Mouse (Mus musculus) adrenal gland, postnatal 4 days (tissue): ENCODE measurements around the gene Ttc13. TPM values are rescaled to one million over a fixed set of nuclear protein-coding genes. Genes with fewer than 3 reads are reported as not detected.

ENCODE experiments used
- DNase-seq, 2 experiments: peaks; one replicate each; pipeline ENCODE4 v3.0.0; 2021 to 2022; ENCODE audit warnings: low spot score in 2 of 2, mixed read lengths in 2 of 2
- total RNA-seq, 2 experiments: library from RNA; stranded (reverse); gene quantifications; 2 replicates each; pipeline ENCODE4 v1.2.3; 2021

Gene Ttc13
- total RNA-seq, 2 experiments from 2014 or later = 50.1 to 53.1 TPM

DNA sequence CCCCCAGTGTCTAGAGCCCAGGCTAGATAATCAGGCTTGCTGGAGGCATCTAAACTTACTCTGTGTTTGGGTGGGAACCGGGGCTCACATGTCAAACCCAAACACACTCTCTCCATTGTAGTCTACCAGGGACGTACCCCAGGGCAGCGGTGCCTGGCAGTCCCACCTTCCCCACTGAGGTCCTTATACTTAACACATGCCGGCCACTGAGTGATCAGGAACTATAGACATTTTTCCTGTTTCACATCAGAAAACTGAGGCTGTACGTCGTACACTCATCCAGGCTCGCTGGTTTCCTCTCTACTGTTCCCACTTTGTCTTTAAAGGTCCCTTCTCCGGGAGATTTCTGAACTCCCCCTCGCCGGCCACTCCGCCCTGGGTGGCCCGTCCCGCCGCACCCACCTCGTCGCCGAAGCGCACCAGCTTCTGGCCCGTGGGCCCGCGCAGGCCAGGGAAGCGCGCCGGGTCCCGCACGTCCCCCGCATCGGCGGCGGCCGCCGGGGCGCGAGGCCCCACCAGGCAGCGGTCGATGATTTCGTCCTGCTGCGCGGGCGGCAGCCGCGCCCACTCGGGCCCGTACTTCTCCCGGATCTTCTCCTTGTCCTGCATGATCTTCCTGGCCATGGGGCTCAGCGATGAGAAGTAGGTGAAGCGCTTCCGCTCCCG lies 59.2 kb downstream of the Ttc13 start:
- DNase-seq = no peak

DNA sequence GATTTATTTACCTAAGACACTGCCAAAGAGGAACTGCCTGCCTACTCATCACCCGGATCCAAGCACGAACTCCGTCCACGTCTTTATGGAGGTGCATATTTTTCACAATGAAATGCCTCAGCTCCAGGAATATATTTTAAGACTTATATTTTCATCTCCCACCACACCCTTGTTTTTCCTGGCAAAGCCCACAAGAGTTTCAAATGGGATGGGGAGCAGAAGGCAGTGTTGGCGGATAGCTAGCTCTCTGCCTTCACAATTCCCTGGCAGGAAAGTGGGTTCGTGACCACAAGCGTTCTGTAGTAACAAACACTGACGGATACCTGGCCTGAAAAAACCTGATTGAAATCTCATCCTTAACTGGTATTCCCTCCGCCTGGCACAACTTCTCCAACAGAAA lies 60.0 kb downstream of the Ttc13 start:
- no peak for DNase-seq

DNA sequence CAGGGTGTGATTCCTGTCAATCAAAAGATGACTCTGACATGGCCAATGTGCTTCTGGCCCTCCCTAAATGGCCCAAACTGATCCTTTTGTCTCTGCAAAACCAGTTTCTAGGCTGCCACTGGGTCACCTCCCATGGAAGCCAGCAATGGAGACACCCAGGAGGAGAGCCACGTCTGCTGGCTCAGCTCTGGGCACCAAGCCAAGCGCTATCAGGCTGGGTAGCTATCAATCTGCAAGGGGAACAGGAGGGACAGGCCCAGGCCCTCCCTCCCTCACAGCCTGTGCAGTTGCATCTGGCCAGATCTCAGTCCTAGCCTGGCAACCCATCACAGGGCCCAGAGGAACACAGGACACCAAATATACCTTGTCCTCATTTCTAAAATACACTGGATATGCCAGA lies 63.4 kb downstream of the Ttc13 start:
- peak; percentile 40 to 71 for DNase-seq

DNA sequence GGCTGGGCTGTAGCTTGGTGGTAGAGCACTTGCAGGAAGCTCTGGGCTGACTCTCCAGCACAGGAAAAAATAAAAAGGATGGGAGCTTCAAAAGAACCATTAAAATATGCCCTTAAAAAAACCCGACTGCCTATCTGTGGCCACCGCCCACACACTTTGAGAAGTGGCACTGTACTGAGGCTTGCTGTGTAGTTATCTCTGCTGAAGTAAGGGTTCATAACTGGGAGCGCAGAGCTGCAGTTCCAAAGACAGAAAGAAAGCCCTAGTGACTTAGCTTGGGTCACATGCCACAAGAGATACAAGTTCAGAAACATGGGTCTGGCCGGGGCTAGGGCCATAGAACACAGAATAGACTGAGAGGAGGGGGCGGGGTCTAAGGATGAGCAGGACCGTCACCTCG lies 63.8 kb downstream of the Ttc13 start:
- DNase-seq = no peak

GRCm38 (mm10) chr8:124653568-124654475 lies 68.0 kb downstream of the Ttc13 start:
- DNase-seq = no peak

- DNase-seq = no peak
Measured at GRCm38 (mm10) chr8:124652546-124652945, 69.2 kb downstream of the Ttc13 start.

GRCm38 (mm10) chr8:124651776-124652175 lies 70.0 kb downstream of the Ttc13 start:
- DNase-seq = no peak

- no peak for DNase-seq
Measured at GRCm38 (mm10) chr8:124648311-124648710, 73.5 kb downstream of the Ttc13 start.

DNA sequence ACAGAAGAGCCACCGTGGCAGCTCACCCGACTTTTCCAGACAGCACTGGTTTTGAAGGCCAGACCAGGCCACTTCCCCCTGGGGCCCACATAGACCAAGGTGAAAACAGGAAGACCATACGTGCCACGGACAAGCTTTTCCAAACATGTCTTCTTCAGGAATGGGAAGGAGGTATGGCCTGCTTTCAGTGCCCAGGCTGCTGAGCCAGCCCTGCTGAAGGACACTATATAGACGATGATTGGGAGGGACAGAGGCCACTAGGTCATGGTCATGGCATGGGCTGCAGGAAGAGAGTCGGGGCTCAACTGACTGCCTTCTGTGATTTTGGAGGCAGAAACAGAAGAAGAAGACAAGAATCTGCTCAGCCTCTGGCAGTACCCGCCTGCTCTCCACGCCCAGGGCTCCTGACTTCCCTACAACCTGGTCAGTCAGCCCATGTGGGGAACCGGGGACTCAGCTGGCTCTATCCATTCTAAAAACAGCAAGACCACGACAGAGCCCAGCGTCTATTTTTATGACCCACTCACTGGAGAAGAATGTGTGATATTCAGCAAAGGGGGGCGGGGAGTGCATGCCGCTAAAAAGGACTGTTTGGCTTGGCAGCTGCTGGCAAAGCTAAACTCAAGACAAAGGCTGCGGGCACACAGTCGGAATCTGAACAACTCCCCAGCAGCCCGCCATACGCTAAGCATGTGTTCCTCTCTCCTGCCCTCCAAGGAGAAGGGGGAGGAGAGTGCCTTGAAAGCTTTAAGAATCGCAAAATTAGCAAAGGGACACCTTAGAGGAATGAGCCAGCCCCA lies 78.0 kb downstream of the Ttc13 start:
- DNase-seq = no peak

DNA sequence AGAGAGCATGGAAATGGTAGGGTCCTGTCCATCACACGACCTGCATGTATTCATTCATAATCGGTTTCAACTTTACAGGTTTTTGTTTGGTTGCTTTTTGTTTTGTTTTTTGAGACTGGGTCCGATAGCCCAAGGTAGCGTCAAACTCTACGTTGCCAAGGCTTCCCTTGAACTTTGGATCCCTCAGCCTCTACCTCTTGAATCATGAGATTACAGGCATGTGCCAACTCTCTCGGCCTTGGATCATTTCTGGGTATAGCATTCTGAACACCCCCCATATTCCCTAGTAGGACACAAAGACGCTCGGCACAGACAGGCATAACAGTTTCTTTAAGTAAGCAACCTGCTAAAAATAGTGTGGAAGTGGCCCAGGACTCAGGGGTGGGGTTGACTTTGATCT lies 80.2 kb downstream of the Ttc13 start:
- DNase-seq = no peak

GRCm38 (mm10) chr8:124635247-124635502 lies 86.6 kb downstream of the Ttc13 start:
- no peak for DNase-seq

DNA sequence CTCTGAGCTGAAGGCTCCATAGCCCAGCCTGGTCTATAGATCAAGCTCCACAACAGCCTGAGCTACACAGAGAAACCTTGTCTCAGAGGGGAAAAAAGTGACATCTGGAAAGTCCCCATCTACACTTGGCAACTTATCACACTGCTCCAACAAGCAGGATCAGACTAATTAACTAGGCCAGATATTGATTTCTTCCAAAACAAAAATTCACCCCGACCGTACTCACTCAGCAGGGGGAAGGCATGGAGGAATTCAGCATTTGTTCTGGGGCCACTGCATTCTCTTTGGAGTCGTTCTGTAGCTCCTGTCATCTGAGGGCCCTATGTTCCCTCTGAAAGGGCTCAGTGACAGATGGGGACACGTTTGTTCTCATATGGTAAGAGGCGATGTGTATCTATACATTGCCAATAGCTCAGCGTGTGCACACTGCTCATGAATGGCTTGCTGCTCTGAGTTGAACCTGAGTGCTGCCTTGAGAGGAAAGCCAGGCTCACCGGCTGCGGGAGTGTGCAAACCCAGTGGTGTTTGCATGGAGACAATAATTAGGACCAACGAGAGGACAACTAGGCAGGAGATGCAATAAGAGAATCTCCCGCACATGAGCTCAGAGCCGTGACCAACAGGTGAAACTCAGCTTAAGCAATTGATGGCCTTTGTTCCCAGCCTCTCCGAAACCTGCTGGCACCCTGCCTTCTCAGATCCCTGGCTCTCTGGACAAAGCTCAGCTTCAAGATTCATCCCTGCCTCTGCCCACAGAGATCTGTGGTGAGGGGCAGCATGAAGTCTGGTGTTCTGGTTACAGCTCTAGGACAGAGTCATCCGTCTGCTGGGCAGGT lies 87.2 kb downstream of the Ttc13 start:
- DNase-seq = no peak

GRCm38 (mm10) chr8:124633001-124633703 lies 88.6 kb downstream of the Ttc13 start:
- DNase-seq = no peak

GRCm38 (mm10) chr8:124631966-124632365 lies 89.8 kb downstream of the Ttc13 start:
- DNase-seq = no peak

GRCm38 (mm10) chr8:124630891-124631290 lies 90.9 kb downstream of the Ttc13 start:
- no peak for DNase-seq

- no peak for DNase-seq
Measured at GRCm38 (mm10) chr8:124630489-124630888, 91.3 kb downstream of the Ttc13 start.

- DNase-seq = no peak
Measured at GRCm38 (mm10) chr8:124626251-124626650, 95.5 kb downstream of the Ttc13 start.
